ENCODE assay signal across 8 mouse cellular contexts in the genomic region with DNA sequence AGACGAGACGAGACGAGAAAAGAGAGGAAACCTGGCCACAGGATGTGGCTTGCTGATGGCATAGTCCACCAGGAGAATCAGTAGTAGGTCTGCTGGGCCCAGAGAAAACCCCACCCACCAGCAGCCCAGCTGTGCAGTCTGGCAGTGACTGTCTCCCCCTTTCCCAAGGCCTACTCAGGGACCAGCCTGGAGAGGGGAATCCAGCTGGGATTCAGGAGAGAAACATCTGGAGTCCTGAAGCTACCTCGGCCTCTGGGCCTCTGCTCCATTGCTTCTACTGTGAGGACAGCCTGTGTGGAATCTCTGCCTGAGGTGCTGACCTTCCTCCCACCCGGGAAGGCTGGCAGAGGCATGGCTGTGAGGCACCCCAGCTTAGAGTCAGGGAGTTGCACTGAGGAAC. TPM values are rescaled to one million over a fixed set of nuclear protein-coding genes. Genes with fewer than 3 reads are reported as not detected.
DNase-seq lines count a peak whose midpoint lies in the region; ATAC-seq and TF ChIP-seq lines count a peak whose summit lies in the region.
"Had no signal": no experiment of that assay in that cellular context is flagged by ENCODE, and none has a peak within 500 bp of the region (broad histone marks: within the 10 kb centered on the region; RNA-seq: fewer than 3 reads in every experiment).

No protein-coding gene starts in this region.

- no peak overlapping the region for H3K9ac ChIP-seq in forebrain, embryonic 12.5 days

- peak overlapping the region; percentile 77 for H3K27ac ChIP-seq in bone marrow, adult 2 months (ENCODE audit: control insufficient read depth, insufficient read depth, low read depth, low read length, poor library complexity)
- no peak overlapping the region for H3K27ac ChIP-seq in forebrain, embryonic 12.5 days

- no peaks in the 10 kb centered on the region for H3K9me3 ChIP-seq in forebrain, embryonic 12.5 days

- no peaks in the 10 kb centered on the region for H3K27me3 ChIP-seq in forebrain, embryonic 12.5 days

- no peaks in the 10 kb centered on the region for H3K36me3 ChIP-seq in forebrain, embryonic 12.5 days (replicated peaks)

- peak; percentile 74 for ATAC-seq in CD4-positive, CD25-positive, alpha-beta regulatory T cell, adult 4 months
- ATAC-seq in forebrain, embryonic 12.5 days (ENCODE audit: low FRiP score) = no peak
- ATAC-seq in inflammation-experienced regulatory T-cells, adult 6 months = no peak

- WGBS in bone marrow, adult 2 months = 21% methylated on average over 5 of the region's 5 CpGs
- 71% methylated on average over 5 of the region's 5 CpGs for whole genome bisulfite sequencing in forebrain, embryonic 12.5 days

- intact Hi-C loops in heart, postnatal 14 days (cut with DNase I) = no loop called here

- no peak for TF ChIP-seq POLR2A in bone marrow, adult 2 months (IDR thresholded peaks at IDR 0.05; ENCODE audit: borderline replicate concordance, control insufficient read depth, low read depth, low read length)

- H3K4me3 ChIP-seq in bone marrow, adult 2 months (replicated peaks; ENCODE audit: control insufficient read depth, low read depth, low read length) = peak overlapping the region; percentile 9
- no peak overlapping the region for H3K4me3 ChIP-seq in forebrain, embryonic 12.5 days (replicated peaks)

- no peak for TF ChIP-seq CTCF in bone marrow, adult 2 months (IDR thresholded peaks at IDR 0.05; ENCODE audit: control insufficient read depth, insufficient read depth, low read length)

- H3K4me2 ChIP-seq in forebrain, embryonic 12.5 days = no peak overlapping the region

- DNase-seq in heart, postnatal 14 days = peak; percentile 47 to 55
- peak; percentile 65 for DNase-seq in skeletal muscle tissue, adult 2 months (ENCODE audit: low read depth, low spot score)
- no peak for DNase-seq in adrenal gland, adult 18-20 months (ENCODE audit: low spot score in 2 of 2)
- DNase-seq: lung, postnatal 36 days had no signal

- peaks cover 7% of the 10 kb centered on the region for H3K4me1 ChIP-seq in bone marrow, adult 2 months (ENCODE audit: control insufficient read depth, insufficient read depth, low read length)
- H3K4me1 ChIP-seq in forebrain, embryonic 12.5 days = no peaks in the 10 kb centered on the region

RNA-seq across cellular contexts. Expression of a gene that starts 25.8 kb away (rescaled TPM):
- polyA plus RNA-seq in CD4-positive, CD25-positive, alpha-beta regulatory T cell, adult 4 months (2017; shearing (Covaris generic)) = not detected
- not detected in 2 replicates for polyA plus RNA-seq in bone marrow, adult 2 months (2011; ENCODE audit: insufficient read depth, insufficient read length, low replicate concordance, missing spikeins)
- total RNA-seq in heart, postnatal 14 days (2021) = 10 to 100 TPM; 26.1 to 30.9 TPM
- total RNA-seq in adrenal gland, adult 18-20 months (2021) = 1 to 10 TPM; 5.4 to 6.6 TPM
- 7.0 and 7.2 TPM in 2 replicates for polyA plus RNA-seq in forebrain, embryonic 12.5 days (2016; fragmentation: Nextera tagmentation; extraction: Ambion mirVana)
- polyA plus RNA-seq in inflammation-experienced regulatory T-cells, adult 6 months (2017; shearing (Covaris generic)) = not detected

RNA-seq across cellular contexts. Expression of a gene that starts 29.7 kb away (rescaled TPM):
- polyA plus RNA-seq in CD4-positive, CD25-positive, alpha-beta regulatory T cell, adult 4 months (2017; shearing (Covaris generic)) = 10 to 100 TPM; 31.7 to 32.9 TPM
- 32.3 and 44.5 TPM in 2 replicates for polyA plus RNA-seq in bone marrow, adult 2 months (2011; ENCODE audit: insufficient read depth, insufficient read length, low replicate concordance, missing spikeins)
- 100 to 1,000 TPM in 1 of 2 experiments, 10 to 100 TPM in 1; 92.9 to 101 TPM for total RNA-seq in heart, postnatal 14 days (2021)
- total RNA-seq in adrenal gland, adult 18-20 months (2021) = 100 to 1,000 TPM in 1 of 2 experiments, 10 to 100 TPM in 1; 94.4 to 102 TPM
- polyA plus RNA-seq in forebrain, embryonic 12.5 days (2016; fragmentation: Nextera tagmentation; extraction: Ambion mirVana) = 96.9 and 110 TPM in 2 replicates
- 10 to 100 TPM; 33.6 to 40.3 (median 35.2) TPM for polyA plus RNA-seq in inflammation-experienced regulatory T-cells, adult 6 months (2017; shearing (Covaris generic))

RNA-seq across cellular contexts. Expression of a gene that starts 36.5 kb away (rescaled TPM):
- 10 to 100 TPM; 22.6 to 24.4 TPM for polyA plus RNA-seq in CD4-positive, CD25-positive, alpha-beta regulatory T cell, adult 4 months (2017; shearing (Covaris generic))
- polyA plus RNA-seq in bone marrow, adult 2 months (2011; ENCODE audit: insufficient read depth, insufficient read length, low replicate concordance, missing spikeins) = 11.4 and 12.5 TPM in 2 replicates
- total RNA-seq in heart, postnatal 14 days (2021) = 10 to 100 TPM; 22.8 to 23.9 TPM
- total RNA-seq in adrenal gland, adult 18-20 months (2021) = 1 to 10 TPM in 1 of 2 experiments, under 1 TPM in 1; 0.99 to 2.1 TPM
- 0.67 and 0.88 TPM in 2 replicates for polyA plus RNA-seq in forebrain, embryonic 12.5 days (2016; fragmentation: Nextera tagmentation; extraction: Ambion mirVana)
- polyA plus RNA-seq in inflammation-experienced regulatory T-cells, adult 6 months (2017; shearing (Covaris generic)) = 10 to 100 TPM; 21.3 to 26.7 (median 22.5) TPM

Comparison
In these comparisons a context has a peak if more than half of its experiments do, and no peak if none do; other contexts are left out.
1. DNase-seq: peak in heart, postnatal 14 days (2 of 2) and skeletal muscle tissue, adult 2 months (single experiment); none in adrenal gland, adult 18-20 months (0 of 2).